Mouse (Mus musculus): ENCODE measurements at regions not wholly inside any gene's neighbourhood (a gene's known extent, or its start where the extent isn't known, plus 50 kb on each side); places are given as distances from the start of the nearest gene placed in this dataset.
"Not testable (repeated sequence)": the region's sequence is repeated elsewhere in the genome, so short reads cannot be mapped to it uniquely, and the experiment has no call there.

DNA sequence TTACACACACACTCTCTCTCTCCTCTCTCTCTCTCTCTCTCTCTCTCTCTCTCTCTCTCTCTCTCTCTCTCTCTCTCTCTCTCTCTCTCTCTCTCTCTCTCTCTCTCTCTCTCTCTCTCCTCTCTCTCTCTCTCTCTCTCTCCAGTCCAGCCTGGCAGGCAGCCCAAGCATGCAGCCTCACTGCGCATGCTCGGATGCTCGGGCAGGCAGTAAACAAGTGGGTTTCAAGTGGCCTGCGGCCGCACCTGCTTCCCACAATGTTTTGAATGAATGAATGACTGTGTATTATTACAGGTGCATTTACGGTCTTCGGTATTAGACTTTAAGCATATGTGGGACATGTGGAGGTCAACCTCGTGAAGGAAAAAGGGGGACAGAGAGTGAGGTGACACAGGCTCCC, 88.9 kb upstream of the Dlgap1 start:
- not testable (repeated sequence) for TF ChIP-seq CTCF (conservative IDR thresholded peaks at IDR 0.05; ENCODE audit: low read length); NANOG (IDR thresholded peaks at IDR 0.05; ENCODE audit: borderline replicate concordance, low read length)
